Mouse (Mus musculus) hindbrain, embryonic 16.5 days (tissue): ENCODE data around the gene Tnfrsf14. TPM values are rescaled to one million over a fixed set of nuclear protein-coding genes. Genes with fewer than 3 reads are reported as not detected.

Experiments used
- ATAC-seq: fragments of 200-750 bp; cut with Nextera tagmentation; 2 replicates; pipeline ENCODE4 v1.8.0; 2017; ENCODE audit warnings: moderate TSS enrichment, moderate library complexity
- H3K27ac ChIP-seq: fragments of 300-500 bp; sonication (generic); 2 replicates; pipeline ENCODE4 v1.5.1; 2014; ENCODE audit warnings: low read depth, mild to moderate bottlenecking, control low read depth, low read length, moderate library complexity
- H3K27me3 ChIP-seq: fragments of 300-500 bp; sonication (generic); replicated peaks from 2 replicates; pipeline ENCODE4 v1.6.1; 2014; ENCODE audit warnings: low read length; ENCODE audit not compliant: control insufficient read depth, insufficient read depth
- H3K36me3 ChIP-seq: fragments of 300-500 bp; sonication (generic); 2 replicates; pipeline ENCODE4 v1.6.1; 2014; ENCODE audit warnings: mild to moderate bottlenecking, low read length, moderate library complexity, mixed read lengths; ENCODE audit not compliant: control insufficient read depth, insufficient read depth
- H3K4me1 ChIP-seq: fragments of 300-500 bp; sonication (generic); 2 replicates; pipeline ENCODE4 v1.6.1; 2014; ENCODE audit warnings: low read depth, low read length; ENCODE audit not compliant: control insufficient read depth, insufficient read depth
- H3K4me2 ChIP-seq: fragments of 300-500 bp; sonication (generic); 2 replicates; pipeline ENCODE4 v1.6.1; 2014; ENCODE audit warnings: mild to moderate bottlenecking, low read length, control low read depth, moderate library complexity
- H3K4me3 ChIP-seq: fragments of 300-500 bp; sonication (generic); 2 replicates; pipeline ENCODE4 v1.5.1; 2014; ENCODE audit warnings: mild to moderate bottlenecking, low read length, control low read depth, moderate library complexity
- H3K9ac ChIP-seq: fragments of 300-500 bp; sonication (generic); 2 replicates; pipeline ENCODE4 v1.6.1; 2014; ENCODE audit warnings: low read depth, mild to moderate bottlenecking, control low read depth, low read length, moderate library complexity
- H3K9me3 ChIP-seq: fragments of 300-500 bp; sonication (generic); 2 replicates; pipeline ENCODE4 v1.6.1; 2014; ENCODE audit warnings: mild to moderate bottlenecking, low read length, moderate library complexity; ENCODE audit not compliant: control insufficient read depth
- WGBS: fragments of 180-500 bp; shearing (Covaris S2); extraction: QIAGEN DNeasy Blood & Tissue Kit; methylation state at CpG from one replicate; pipeline ENCODE4 v1.1.7; 2014; 5-methylcytosine and 5-hydroxymethylcytosine counted together
- polyA plus RNA-seq: library from polyadenylated mRNA; unstranded; fragments of >200 nt; fragmentation: Nextera tagmentation; extraction: Ambion mirVana; gene quantifications from 2 replicates; pipeline ENCODE4 v1.2.1, GENCODE M21; 2015

The Tnfrsf14 gene
- polyA plus RNA-seq, 1 experiment from 2014 or later, result 0.23 TPM

GRCm38 (mm10) chr4:154942632-154943322 lies 14.4 kb upstream of the Tnfrsf14 start:
- ATAC-seq, result no peak
- no peaks in the 10 kb centered on the region for H3K36me3 ChIP-seq
- WGBS, result 86% methylated on average over 10 of the region's 10 CpGs

GRCm38 (mm10) chr4:154941831-154942230 lies 13.5 kb upstream of the Tnfrsf14 start:
- H3K4me1 ChIP-seq, result peaks cover 9% of the 10 kb centered on the region
- 90% methylated on average over 5 of the region's 5 CpGs for WGBS
- no peak overlapping the region for H3K9ac ChIP-seq
- no peaks in the 10 kb centered on the region for H3K27me3 ChIP-seq
- no peak overlapping the region for H3K4me2 ChIP-seq
- H3K9me3 ChIP-seq, result no peaks in the 10 kb centered on the region
- no peak overlapping the region for H3K4me3 ChIP-seq
- no peak overlapping the region for H3K27ac ChIP-seq
- H3K36me3 ChIP-seq, result no peaks in the 10 kb centered on the region
- no peak for ATAC-seq

More at GRCm38 (mm10) chr4:154942632-154943322, 14.4 kb upstream of the Tnfrsf14 start:
- no peak overlapping the region for H3K4me2 ChIP-seq
- H3K4me3 ChIP-seq, result no peak overlapping the region
- H3K27me3 ChIP-seq, result no peaks in the 10 kb centered on the region
- no peak overlapping the region for H3K9ac ChIP-seq
- no peak overlapping the region for H3K27ac ChIP-seq
- H3K9me3 ChIP-seq, result no peaks in the 10 kb centered on the region
- peaks cover 9% of the 10 kb centered on the region for H3K4me1 ChIP-seq

GRCm38 (mm10) chr4:154940156-154940555 lies 11.8 kb upstream of the Tnfrsf14 start:
- 98% methylated on average over 2 of the region's 2 CpGs for WGBS
- H3K4me3 ChIP-seq, result no peak overlapping the region
- no peaks in the 10 kb centered on the region for H3K9me3 ChIP-seq
- no peaks in the 10 kb centered on the region for H3K36me3 ChIP-seq
- no peaks in the 10 kb centered on the region for H3K4me1 ChIP-seq
- no peak overlapping the region for H3K9ac ChIP-seq
- no peak overlapping the region for H3K4me2 ChIP-seq
- ATAC-seq, result no peak
- no peak overlapping the region for H3K27ac ChIP-seq
- no peaks in the 10 kb centered on the region for H3K27me3 ChIP-seq

- ATAC-seq, result no peak
- WGBS, result 85% methylated on average over 1 of the region's 1 CpGs
These were observed 9.4 kb upstream of the Tnfrsf14 start for GRCm38 (mm10) chr4:154937746-154938145.

GRCm38 (mm10) chr4:154936542-154937255 lies 8.3 kb upstream of the Tnfrsf14 start:
- WGBS, result 55% methylated on average over 8 of the region's 8 CpGs
- Histone ChIP-seq H3K27me3 (no peaks in the 10 kb centered on the region), H3K36me3 (no peaks in the 10 kb centered on the region), H3K27ac (no peak overlapping the region), H3K4me1 (no peaks in the 10 kb centered on the region), H3K4me2 (no peak overlapping the region), H3K4me3 (no peak overlapping the region), H3K9me3 (no peaks in the 10 kb centered on the region), H3K9ac (no peak overlapping the region)
- no peak for ATAC-seq

More at GRCm38 (mm10) chr4:154937746-154938145, 9.4 kb upstream of the Tnfrsf14 start:
- Histone ChIP-seq H3K27ac (no peak overlapping the region), H3K36me3 (no peaks in the 10 kb centered on the region), H3K4me3 (no peak overlapping the region), H3K9ac (no peak overlapping the region), H3K4me2 (no peak overlapping the region), H3K9me3 (no peaks in the 10 kb centered on the region), H3K4me1 (no peaks in the 10 kb centered on the region), H3K27me3 (no peaks in the 10 kb centered on the region)

- Histone ChIP-seq H3K36me3 (no peaks in the 10 kb centered on the region), H3K27me3 (no peaks in the 10 kb centered on the region), H3K27ac (no peak overlapping the region), H3K9ac (no peak overlapping the region; the same call in 1 of the 2 replicates), H3K4me2 (no peak overlapping the region), H3K9me3 (no peaks in the 10 kb centered on the region), H3K4me1 (no peaks in the 10 kb centered on the region), H3K4me3 (no peak overlapping the region)
- 74% methylated on average over 7 of the region's 7 CpGs for WGBS
- no peak for ATAC-seq
These were observed 7.4 kb upstream of the Tnfrsf14 start for GRCm38 (mm10) chr4:154935788-154936187.

GRCm38 (mm10) chr4:154934800-154935199 lies 6.4 kb upstream of the Tnfrsf14 start:
- no peaks in the 10 kb centered on the region for H3K27me3 ChIP-seq
- no peaks in the 10 kb centered on the region for H3K36me3 ChIP-seq
- H3K9me3 ChIP-seq, result no peaks in the 10 kb centered on the region
- no peak overlapping the region for H3K27ac ChIP-seq
- no peak overlapping the region for H3K4me2 ChIP-seq
- no peaks in the 10 kb centered on the region for H3K4me1 ChIP-seq
- 86% methylated on average over 2 of the region's 2 CpGs for WGBS
- ATAC-seq, result no peak
- no peak overlapping the region for H3K4me3 ChIP-seq
- no peak overlapping the region for H3K9ac ChIP-seq

- Histone ChIP-seq H3K4me3 (no peak overlapping the region), H3K4me2 (no peak overlapping the region), H3K9ac (no peak overlapping the region), H3K27ac (no peak overlapping the region), H3K9me3 (no peaks in the 10 kb centered on the region), H3K36me3 (no peaks in the 10 kb centered on the region), H3K4me1 (no peaks in the 10 kb centered on the region), H3K27me3 (no peaks in the 10 kb centered on the region)
- 55% methylated on average over 13 of the region's 13 CpGs for WGBS
- ATAC-seq, result no peak
These were observed 5.0 kb upstream of the Tnfrsf14 start for GRCm38 (mm10) chr4:154933306-154933907.

GRCm38 (mm10) chr4:154929088-154929660 lies 811 bp upstream of the Tnfrsf14 start:
- Histone ChIP-seq H3K4me1 (no peaks in the 10 kb centered on the region), H3K4me3 (no peak overlapping the region), H3K27me3 (no peaks in the 10 kb centered on the region), H3K27ac (no peak overlapping the region), H3K4me2 (no peak overlapping the region), H3K9me3 (no peaks in the 10 kb centered on the region), H3K36me3 (no peaks in the 10 kb centered on the region), H3K9ac (no peak overlapping the region)
- 81% methylated on average over 12 of the region's 12 CpGs for WGBS
- ATAC-seq, result no peak
